Mouse (Mus musculus) kidney, embryonic 16.5 days (tissue): ENCODE measurements around the gene Il16. TPM values are rescaled to one million over a fixed set of nuclear protein-coding genes. Genes with fewer than 3 reads are reported as not detected.

Source experiments
- ATAC-seq: fragments of 200-750 bp; cut with Nextera tagmentation; 2 replicates; pipeline ENCODE4 v1.8.0; 2017; ENCODE audit warnings: moderate TSS enrichment; ENCODE audit not compliant: low FRiP score, low TSS enrichment
- H3K27ac ChIP-seq: fragments of 300-500 bp; sonication (generic); 2 replicates; pipeline ENCODE4 v1.5.1; 2014; ENCODE audit warnings: low read length
- H3K27me3 ChIP-seq: fragments of 300-500 bp; sonication (generic); 2 replicates; pipeline ENCODE4 v1.6.1; 2014; ENCODE audit warnings: low read length, control low read depth, mixed read lengths; ENCODE audit not compliant: insufficient read depth
- H3K36me3 ChIP-seq: fragments of 300-500 bp; sonication (generic); 2 replicates; pipeline ENCODE4 v1.6.1; 2014; ENCODE audit warnings: low read length, control low read depth, mixed read lengths; ENCODE audit not compliant: insufficient read depth
- H3K4me1 ChIP-seq: fragments of 300-500 bp; sonication (generic); 2 replicates; pipeline ENCODE4 v1.6.1; 2014; ENCODE audit warnings: low read length, control low read depth, mixed read lengths; ENCODE audit not compliant: insufficient read depth
- H3K4me2 ChIP-seq: fragments of 300-500 bp; sonication (generic); replicated peaks from 2 replicates; pipeline ENCODE4 v1.6.1; 2014; ENCODE audit warnings: low read depth, low read length
- H3K4me3 ChIP-seq: fragments of 300-500 bp; sonication (generic); 2 replicates; pipeline ENCODE4 v1.5.1; 2014; ENCODE audit warnings: mild to moderate bottlenecking, low read length
- H3K9ac ChIP-seq: fragments of 300-500 bp; sonication (generic); replicated peaks from 2 replicates; pipeline ENCODE4 v1.6.1; 2014; ENCODE audit warnings: low read length
- H3K9me3 ChIP-seq: fragments of 300-500 bp; sonication (generic); 2 replicates; pipeline ENCODE4 v1.6.1; 2016; ENCODE audit warnings: low read length, control low read depth
- WGBS: fragments of 180-500 bp; shearing (Covaris S2); extraction: QIAGEN DNeasy Blood & Tissue Kit; methylation state at CpG from one replicate; pipeline ENCODE4 v1.1.7; 2014; 5-methylcytosine and 5-hydroxymethylcytosine counted together
- polyA plus RNA-seq: library from polyadenylated mRNA; unstranded; fragments of >200 nt; fragmentation: Nextera tagmentation; extraction: Ambion mirVana; gene quantifications from 2 replicates; pipeline ENCODE4 v1.2.1, GENCODE M21; 2015

The Il16 gene
- polyA plus RNA-seq, 1 experiment from 2014 or later = 5.1 TPM

DNA sequence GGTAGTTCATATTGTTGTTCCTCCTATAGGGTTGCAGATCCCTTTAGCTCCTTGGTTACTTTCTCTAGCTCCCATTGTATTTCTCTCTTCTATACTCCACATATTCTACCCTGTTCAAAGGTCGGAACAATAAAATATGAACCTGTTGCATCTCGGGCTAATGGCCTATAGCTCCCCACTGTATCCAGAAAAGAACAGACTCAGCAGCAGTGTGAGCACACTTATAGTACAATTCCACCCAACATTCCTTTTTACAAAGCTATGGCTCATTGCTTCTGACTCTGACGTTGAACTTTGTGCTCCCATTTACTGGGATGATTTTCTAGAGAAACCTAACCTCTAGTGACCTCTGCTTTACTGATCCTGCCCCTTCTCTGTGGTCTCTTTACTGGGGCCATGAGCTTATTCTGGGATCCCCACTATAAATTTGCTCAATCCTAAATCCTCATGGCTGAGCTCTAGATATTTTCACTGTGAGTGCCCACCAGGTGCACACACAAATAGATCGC lies 79.4 kb downstream of the Il16 start:
- peak; percentile 46; the same call in 1 of the 2 replicates for ATAC-seq
- H3K27me3 ChIP-seq = no peaks in the 10 kb centered on the region

DNA sequence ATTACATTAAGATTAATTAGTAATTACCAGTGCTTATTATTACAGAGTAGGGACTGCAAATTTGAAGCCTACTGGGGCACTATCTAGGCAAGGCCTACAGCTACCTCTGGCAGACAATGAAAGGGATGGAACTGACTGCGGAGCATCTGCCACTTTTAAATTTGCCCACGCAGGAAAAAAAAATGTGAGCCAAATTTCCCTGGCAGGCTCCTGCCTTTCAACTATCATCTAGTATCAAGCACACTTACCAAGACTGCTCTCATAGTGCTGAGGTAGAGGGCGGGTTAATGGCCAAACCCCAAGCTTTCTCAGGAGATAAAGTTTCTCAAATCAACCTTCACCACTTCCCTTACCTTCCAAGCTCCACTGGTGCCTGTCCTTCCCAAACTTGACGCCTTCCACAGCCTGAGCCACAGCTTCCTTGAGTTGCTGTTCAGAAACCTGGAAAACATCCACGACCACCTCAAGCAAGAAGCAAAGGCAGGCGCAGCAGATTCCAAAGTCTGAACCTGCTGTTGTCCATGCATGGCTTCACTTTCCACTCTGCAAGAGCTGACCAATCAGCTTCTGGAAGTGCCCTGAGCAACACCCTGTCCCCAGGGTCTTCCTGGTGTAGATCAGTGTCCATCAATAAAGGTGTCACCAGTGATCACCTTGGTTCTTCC lies 82.7 kb downstream of the Il16 start:
- Histone ChIP-seq H3K9ac (no peak overlapping the region), H3K27ac (no peak overlapping the region), H3K4me2 (no peak overlapping the region), H3K9me3 (no peaks in the 10 kb centered on the region; the same call in 1 of the 2 replicates), H3K36me3 (no peaks in the 10 kb centered on the region), H3K27me3 (no peaks in the 10 kb centered on the region), H3K4me1 (no peaks in the 10 kb centered on the region), H3K4me3 (no peak overlapping the region)
- WGBS = 78% methylated on average over 6 of the region's 6 CpGs
- peak; percentile 19; the same call in 1 of the 2 replicates for ATAC-seq

More for the DNA sequence above, 79.4 kb downstream of the Il16 start:
- no peak overlapping the region for H3K27ac ChIP-seq
- H3K4me2 ChIP-seq = no peak overlapping the region
- H3K9me3 ChIP-seq = no peaks in the 10 kb centered on the region
- H3K4me1 ChIP-seq = no peaks in the 10 kb centered on the region
- no peaks in the 10 kb centered on the region for H3K36me3 ChIP-seq
- no peak overlapping the region for H3K9ac ChIP-seq
- H3K4me3 ChIP-seq = no peak overlapping the region
- WGBS = 66% methylated on average over 4 of the region's 4 CpGs

DNA sequence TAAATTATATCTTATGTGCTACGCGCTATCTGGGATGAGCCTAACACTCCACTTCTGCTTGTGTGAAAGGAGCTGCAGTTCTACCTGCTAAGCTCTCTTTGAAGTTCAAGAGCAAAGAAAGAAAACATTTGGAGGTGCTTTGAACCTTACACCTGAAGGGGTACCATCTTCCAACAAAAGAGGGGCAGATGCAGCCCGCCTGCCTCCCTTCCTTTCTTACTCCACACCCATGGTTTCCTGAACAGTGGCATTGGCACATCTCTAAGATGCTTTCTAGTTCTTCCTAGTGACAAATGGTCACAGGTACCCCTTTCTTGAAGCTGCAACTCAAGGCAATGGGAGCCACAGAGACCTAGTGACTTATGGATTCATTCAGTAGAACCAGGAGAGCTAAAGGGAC lies 83.8 kb downstream of the Il16 start:
- Histone ChIP-seq H3K4me2 (no peak overlapping the region), H3K27me3 (no peaks in the 10 kb centered on the region), H3K4me1 (no peaks in the 10 kb centered on the region), H3K9me3 (no peaks in the 10 kb centered on the region; the same call in 1 of the 2 replicates), H3K36me3 (no peaks in the 10 kb centered on the region), H3K9ac (no peak overlapping the region), H3K4me3 (no peak overlapping the region), H3K27ac (no peak overlapping the region)
- 98% methylated on average over 3 of the region's 3 CpGs for WGBS
- no peak for ATAC-seq

DNA sequence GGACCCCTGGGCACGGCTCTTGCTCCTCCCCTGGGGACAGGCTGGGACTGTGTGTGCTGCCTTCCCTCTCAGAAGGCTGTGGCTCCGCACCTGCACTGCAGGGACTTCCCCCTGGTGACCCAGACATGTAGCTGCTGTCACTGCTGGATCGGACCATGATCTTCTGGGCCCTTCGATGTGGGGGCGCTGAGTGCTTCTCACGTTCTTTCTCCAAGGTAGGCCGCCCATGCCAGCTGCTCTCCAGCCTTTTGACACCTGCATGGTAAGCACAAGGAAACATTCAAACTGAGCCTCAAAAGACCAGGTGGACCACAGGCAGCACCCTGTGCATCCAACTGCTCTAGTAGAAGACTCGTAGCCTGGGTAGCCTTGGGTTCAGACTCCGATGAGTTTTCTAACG lies 84.5 kb downstream of the Il16 start:
- Histone ChIP-seq H3K27ac (no peak overlapping the region), H3K9ac (no peak overlapping the region), H3K4me3 (no peak overlapping the region), H3K4me1 (no peaks in the 10 kb centered on the region), H3K36me3 (no peaks in the 10 kb centered on the region), H3K9me3 (no peaks in the 10 kb centered on the region; the same call in 1 of the 2 replicates), H3K27me3 (no peaks in the 10 kb centered on the region), H3K4me2 (no peak overlapping the region)
- 84% methylated on average over 10 of the region's 10 CpGs for WGBS
- ATAC-seq = no peak

DNA sequence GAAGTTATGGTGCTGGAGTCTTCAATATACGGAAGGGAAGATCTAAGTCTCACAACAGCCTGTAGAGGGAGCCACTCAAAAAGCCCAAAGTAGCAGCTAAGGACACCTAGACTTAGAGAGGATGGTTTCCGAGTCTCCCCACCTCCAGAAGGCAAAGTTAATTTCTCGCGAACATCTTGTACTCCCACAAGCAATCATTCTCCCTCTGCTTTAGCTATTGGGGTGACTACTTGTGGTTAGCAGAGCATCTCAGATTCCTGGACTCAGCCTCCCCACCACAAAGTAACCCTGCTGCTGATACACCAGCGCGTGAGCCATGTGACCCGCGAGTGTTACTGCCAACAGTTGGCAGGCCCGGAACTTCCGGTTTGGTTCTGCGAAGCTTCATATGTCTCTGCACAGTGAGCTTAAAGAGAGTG lies 85.2 kb downstream of the Il16 start:
- H3K9me3 ChIP-seq = no peaks in the 10 kb centered on the region; the same call in 1 of the 2 replicates
- WGBS = 89% methylated on average over 11 of the region's 11 CpGs
- no peak overlapping the region for H3K9ac ChIP-seq
- no peak overlapping the region for H3K27ac ChIP-seq
- no peak overlapping the region for H3K4me2 ChIP-seq
- H3K4me3 ChIP-seq = no peak overlapping the region
- no peak for ATAC-seq
- no peaks in the 10 kb centered on the region for H3K4me1 ChIP-seq
- no peaks in the 10 kb centered on the region for H3K27me3 ChIP-seq
- no peaks in the 10 kb centered on the region for H3K36me3 ChIP-seq

DNA sequence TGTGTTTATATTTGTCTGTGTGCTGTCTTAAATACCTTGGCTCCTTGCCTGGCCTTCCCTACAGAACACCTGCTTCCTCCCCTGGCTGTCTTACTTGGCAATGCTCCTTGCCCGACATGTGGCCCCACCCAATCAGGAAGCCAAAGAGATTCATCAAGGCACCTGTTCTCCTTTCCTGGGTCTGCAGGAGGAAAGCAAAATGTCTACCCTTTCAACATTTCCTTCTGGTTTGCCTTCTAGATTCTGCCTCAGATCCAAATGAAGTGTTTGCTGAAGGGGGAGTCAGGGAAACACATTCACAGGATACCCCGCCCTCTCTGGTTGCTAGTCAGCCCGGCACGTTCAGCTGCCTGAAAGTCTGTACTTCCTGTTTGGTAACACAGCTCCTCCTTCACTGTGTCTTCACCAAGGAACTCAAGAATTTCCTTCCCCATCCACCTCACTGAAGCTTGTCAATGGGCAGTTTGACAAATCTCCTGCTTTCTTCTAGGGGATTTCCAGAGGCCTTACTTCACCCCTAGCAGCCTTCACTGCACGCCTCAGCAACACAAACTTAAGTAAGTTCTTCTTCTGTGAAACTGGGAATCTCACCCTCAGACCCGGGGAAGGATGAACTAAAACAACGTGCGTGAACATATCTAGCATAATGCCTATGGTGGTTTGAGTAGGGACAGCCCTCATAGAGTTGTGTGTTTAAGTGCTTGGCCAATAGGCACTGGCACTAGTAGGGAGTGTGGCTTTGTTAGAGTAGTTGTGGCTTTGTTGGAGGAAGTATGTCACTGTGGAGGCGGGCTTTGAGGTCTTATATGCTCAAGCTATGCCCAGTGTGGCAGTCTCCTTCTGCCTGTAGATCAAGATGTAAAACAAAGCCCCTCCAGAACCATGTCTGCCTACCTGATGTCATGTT lies 86.1 kb downstream of the Il16 start:
- 80% methylated on average over 9 of the region's 9 CpGs for WGBS
- Histone ChIP-seq H3K9me3 (no peaks in the 10 kb centered on the region; the same call in 1 of the 2 replicates), H3K36me3 (no peaks in the 10 kb centered on the region), H3K27ac (no peak overlapping the region; the same call in 1 of the 2 replicates), H3K27me3 (no peaks in the 10 kb centered on the region), H3K9ac (no peak overlapping the region), H3K4me1 (no peaks in the 10 kb centered on the region), H3K4me3 (no peak overlapping the region), H3K4me2 (no peak overlapping the region)
- ATAC-seq = no peak

DNA sequence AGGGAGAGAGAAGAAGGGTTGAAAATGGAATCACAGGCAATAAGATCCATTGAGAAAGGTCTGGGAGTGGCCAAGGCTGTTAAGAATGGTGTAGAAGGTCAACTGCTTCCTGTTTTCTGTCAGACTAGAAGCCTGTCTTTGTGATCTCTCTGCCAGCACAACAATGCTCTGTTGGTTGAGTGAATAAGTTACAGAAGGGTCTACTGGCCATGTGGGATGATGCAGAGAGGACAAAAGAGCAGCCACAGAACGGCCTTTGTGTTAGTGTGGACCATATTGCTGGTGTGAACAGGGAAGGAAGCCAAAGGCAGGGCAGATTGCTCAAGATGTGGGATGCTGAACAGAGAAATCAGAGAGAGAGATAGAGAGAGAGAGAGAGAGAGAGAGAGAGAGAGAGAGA lies 86.8 kb downstream of the Il16 start:
- WGBS = 73% methylated on average over 1 of the region's 1 CpGs
- Histone ChIP-seq H3K9ac (no peak overlapping the region), H3K27me3 (no peaks in the 10 kb centered on the region), H3K4me3 (no peak overlapping the region), H3K27ac (peak overlapping the region; percentile 34; the same call in 1 of the 2 replicates), H3K4me2 (no peak overlapping the region), H3K4me1 (no peaks in the 10 kb centered on the region), H3K9me3 (no peaks in the 10 kb centered on the region; the same call in 1 of the 2 replicates), H3K36me3 (no peaks in the 10 kb centered on the region)
- no peak for ATAC-seq

DNA sequence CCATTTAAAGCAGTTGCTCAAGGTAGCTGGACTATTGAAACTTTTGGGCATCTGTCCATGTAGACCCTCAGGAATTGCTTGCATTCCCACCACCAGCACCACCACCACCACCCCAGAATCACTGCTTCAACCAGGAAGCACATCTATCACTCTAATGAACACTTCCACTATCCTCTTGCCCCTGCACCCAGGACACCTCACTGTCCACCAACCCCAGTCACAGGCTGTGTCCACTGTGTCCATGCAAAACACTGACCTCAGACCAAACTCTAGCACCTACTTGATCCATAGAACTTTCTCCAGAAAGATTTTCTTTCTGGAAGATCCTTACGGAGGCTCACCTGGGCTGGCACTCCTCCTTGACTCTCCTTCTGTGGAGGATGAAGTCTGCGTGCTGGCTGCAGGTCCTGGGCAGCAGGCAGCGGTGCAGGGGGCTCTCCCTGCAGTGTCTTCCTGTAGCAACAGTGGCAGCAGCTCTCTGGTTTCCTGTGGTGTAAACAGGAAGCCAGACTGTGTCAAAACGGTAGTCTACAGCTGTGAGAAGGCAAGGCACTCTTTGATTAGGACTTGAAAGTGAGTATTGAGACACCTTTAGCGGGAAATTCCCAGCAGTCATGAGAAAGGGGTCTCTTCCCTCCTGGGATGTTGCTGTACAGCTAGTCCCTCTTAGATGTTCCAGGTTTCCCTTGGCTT lies 90.4 kb downstream of the Il16 start:
- ATAC-seq = no peak
- Histone ChIP-seq H3K4me3 (no peak overlapping the region), H3K27ac (peak overlapping the region; percentile 16; the same call in 1 of the 2 replicates), H3K4me1 (no peaks in the 10 kb centered on the region), H3K9ac (no peak overlapping the region), H3K4me2 (no peak overlapping the region), H3K36me3 (no peaks in the 10 kb centered on the region), H3K27me3 (no peaks in the 10 kb centered on the region), H3K9me3 (no peaks in the 10 kb centered on the region; the same call in 1 of the 2 replicates)
- WGBS = 44% methylated on average over 5 of the region's 5 CpGs

DNA sequence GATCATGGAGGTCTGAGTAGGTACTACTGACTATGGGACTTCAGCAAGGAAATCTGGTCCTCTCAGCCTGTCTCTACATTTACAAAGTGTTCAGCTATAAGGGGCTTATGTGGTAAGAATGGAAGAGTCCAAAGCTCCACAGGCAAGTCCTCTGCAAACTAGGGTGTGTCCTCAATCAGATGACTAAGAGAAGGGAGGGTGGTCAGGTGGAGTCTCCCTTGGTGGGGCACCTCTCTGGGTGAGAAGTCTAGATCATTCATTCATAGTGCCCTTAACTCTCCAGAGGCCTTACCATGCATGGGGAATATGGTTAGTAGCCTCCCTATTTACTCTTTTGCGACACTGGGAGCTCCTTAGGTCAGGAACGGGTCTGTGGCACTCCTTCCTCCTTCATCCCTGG lies 91.3 kb downstream of the Il16 start:
- H3K27ac ChIP-seq = no peak overlapping the region
- H3K27me3 ChIP-seq = no peaks in the 10 kb centered on the region
- 67% methylated on average over 2 of the region's 2 CpGs for WGBS
- H3K4me2 ChIP-seq = no peak overlapping the region
- no peaks in the 10 kb centered on the region for H3K36me3 ChIP-seq
- H3K9ac ChIP-seq = no peak overlapping the region
- no peaks in the 10 kb centered on the region for H3K4me1 ChIP-seq
- no peak overlapping the region for H3K4me3 ChIP-seq
- H3K9me3 ChIP-seq = no peaks in the 10 kb centered on the region; the same call in 1 of the 2 replicates
- no peak for ATAC-seq
